Mouse (Mus musculus) gastrocnemius, postnatal 36 days (tissue): ENCODE measurements around the gene Tbc1d16. TPM values are rescaled to one million over a fixed set of nuclear protein-coding genes. Genes with fewer than 3 reads are reported as not detected.
"Not testable (repeated sequence)": the region's sequence is repeated elsewhere in the genome, so short reads cannot be mapped to it uniquely, and the experiment has no call there.

Experiments
- DNase-seq, 2 experiments: peaks; one replicate each; pipeline ENCODE4 v3.0.0; 2022
- intact Hi-C: fragments of 180-260 bp; cut with DNase I; formaldehyde crosslinking; loops from one replicate; pipeline ENCODE4 v1.15.1; 2025
- total RNA-seq, 2 experiments: library from RNA; stranded (reverse); gene quantifications; 2 replicates each; pipeline ENCODE4 v1.2.3; 2021

The Tbc1d16 gene
- total RNA-seq, 2 experiments from 2014 or later: 19.2 to 23.2 TPM

DNA sequence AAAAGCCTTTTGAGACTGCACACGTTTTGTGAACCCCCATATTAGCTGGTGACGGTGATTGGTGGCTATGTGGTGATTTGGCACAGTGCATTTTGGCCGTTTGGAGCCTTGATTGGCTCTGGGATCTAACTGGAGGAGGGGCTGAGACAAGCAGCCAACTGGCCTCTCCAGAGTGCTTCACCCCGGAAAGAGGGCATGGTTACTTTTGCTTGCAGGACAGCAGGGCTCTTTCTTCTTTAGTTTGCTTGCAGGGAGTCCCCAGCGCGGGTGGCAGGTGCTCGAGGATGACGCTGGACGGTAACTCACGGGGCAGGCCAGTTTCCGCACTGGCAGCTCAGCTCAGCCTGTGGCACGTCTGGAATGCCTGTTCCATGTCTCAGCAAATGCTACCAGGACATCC lies 101.2 kb downstream of the Tbc1d16 start:
- no peak for DNase-seq

DNA sequence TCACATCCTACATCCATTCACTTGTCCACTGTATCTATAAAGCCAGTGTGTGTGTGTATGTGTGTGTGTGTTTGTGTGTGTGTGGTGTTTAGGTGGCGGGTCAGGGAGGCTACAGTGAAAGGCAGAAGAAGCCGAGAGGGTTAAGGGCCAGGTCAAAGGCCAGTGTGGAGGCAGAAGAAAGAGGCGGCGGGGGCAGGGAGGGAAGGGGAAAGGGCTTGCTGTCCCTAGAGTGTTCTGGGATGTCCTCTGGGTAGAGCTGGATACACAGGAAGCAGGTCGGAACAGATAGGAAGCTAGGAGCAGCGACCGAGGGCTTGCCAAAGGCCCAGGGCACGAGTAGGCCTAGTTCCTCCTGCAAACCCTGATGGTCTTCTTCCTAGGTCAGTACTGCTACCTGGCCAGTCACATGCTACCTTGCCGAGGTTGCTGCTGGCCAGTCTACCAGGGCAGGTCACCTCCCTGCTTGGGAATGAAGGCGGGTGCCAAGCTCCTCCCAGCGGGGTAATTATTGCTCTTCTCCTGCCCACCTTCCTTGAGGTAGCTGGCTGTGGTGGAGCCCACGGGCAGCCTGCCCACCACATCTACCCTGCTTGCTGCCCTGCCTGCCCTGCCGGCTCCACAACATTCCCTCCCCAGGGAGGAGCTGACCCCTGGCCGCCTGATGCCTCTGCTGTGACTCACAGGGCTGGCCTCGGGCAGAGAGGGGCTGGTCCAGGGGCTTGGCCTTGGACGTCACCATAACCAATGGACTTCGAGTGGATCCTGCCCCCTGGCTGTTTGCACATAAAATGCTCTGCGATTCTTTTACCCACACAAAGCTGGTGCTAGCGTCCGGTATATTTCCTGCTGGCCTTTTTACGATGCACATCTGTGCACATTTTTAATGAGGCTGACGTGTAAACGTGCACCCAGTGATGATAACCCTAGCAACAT lies 102.1 kb downstream of the Tbc1d16 start:
- DNase-seq: peak; percentile 74 to 84
- intact Hi-C loops: loop anchor here (2.0 to 5.0 kb wide), 2 partner anchors 35 to 84 kb away; partner anchors contain the start of gene Cbx8

More for the DNA sequence above, 101.2 kb downstream of the Tbc1d16 start:
- intact Hi-C loops: loop anchor here (2.0 to 5.0 kb wide), 2 partner anchors 36 to 85 kb away; partner anchors contain the start of gene Cbx8

DNA sequence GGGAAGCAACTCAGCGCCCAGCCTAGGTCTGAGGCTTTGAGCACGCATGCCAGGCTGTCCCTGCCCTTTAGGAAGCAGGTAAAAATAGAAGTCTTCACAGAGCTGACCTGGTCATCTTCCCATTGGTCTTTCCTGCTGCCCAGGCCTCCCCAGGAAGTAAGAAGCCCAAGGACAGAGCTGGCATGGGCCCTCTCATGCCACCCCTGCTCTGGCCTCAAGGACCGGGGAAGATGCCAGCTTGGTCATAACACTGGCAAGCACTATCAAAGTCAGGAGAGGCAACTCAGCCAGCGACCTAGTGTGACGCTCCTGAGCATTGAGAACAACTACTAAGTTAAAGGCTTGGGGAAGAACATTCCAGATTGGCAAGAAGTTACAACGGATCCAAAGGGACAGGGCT lies 103.8 kb downstream of the Tbc1d16 start:
- intact Hi-C loops: no loop called here
- peak; percentile 32 to 63 for DNase-seq

DNA sequence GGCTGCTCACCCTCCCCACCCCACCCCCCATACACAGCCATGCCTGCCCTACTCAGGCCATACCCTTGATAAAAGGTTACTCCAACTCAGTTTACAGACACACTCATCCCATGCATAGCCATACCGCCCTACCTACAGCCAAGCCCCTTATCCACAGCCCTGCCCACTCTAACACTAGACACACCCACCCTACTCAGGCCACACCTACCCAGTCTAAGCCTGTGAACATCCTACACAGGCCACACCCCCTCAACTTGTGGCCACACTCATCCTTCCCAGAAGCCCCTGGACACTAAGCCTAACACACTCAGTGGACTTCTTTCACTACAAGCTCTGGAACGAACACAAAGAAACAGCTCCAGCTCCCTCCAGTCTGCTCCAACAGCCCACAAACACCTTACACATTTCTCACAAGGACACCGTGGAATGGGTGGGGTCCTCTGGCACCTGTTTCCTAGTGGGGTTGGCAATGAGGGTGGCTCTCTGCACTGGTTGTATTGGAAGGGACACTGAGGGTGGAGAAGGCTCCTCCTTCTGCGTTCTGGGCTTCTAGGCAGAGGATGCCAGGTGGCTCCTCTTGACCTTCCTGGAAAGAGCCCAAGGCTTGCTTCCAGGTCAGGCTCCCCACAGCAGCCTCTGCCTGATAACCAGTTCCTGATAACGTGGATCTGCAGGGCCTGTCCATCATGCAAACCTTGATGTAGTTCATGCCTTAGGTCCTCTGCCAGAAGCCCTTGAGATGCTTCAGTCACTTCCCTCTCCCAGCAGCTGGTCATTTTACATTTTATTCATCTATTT lies 104.6 kb downstream of the Tbc1d16 start:
- intact Hi-C loops: no loop called here
- DNase-seq: no peak

DNA sequence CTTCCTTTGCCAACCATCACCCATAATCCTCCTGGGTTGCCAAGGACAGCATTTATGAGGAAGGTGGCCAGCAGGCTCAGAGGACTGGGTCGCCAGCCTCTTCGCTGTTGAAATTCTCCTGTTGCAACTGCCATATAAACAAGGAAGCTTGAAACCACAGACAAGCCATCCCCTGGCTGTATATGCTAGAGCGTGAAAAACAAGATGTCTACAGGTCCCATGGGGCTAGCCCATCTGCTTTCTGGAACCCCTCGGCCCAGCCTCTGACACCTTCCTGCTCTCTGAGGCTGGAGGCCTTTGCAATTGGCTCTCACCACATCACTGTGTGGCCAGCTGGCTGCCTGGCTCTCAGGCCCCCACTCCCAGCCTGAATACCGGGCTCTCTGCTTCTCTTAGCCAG lies 105.9 kb downstream of the Tbc1d16 start:
- intact Hi-C loops: no loop called here
- no peak for DNase-seq

DNA sequence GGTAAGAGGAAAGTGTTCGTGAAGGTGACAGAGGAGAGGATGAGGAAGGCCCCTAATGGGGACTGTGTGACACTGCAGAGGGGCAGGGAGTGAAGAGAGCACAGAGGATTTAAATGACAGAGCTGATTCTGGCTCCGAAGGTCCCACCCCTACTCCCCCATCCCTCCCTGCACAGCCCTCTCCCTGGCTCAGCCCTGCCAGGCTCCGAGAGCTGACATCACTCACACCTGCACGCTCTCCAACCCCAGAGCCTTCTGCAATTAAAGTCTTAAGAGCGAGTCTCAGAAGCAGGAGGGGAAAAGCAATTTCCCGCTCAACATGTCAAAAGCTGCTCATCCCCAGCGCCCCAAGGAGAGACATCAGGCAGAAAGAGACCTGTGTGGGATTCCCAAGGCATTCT lies 109.4 kb downstream of the Tbc1d16 start:
- intact Hi-C loops: no loop called here
- DNase-seq: no peak

DNA sequence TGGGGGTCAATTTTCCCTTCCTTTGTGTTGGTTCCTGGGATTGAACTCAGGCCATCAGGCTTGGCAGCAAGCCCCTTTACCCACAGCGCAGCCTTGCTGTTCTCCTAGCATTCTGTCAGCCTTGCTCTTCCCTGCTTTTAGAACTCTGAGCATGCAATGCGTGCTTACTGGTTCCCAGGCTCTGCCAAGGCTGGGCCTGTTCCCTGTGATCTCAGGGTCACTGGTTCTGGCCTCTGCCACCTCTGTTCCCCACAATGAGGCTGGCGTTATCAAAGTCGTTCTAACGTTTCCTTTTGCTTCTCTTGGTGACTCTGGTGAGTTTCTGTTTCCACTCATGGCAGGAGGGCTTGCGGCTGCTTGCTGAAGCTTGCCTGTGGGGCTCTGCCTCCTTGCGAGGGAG lies 110.4 kb downstream of the Tbc1d16 start:
- intact Hi-C loops: no loop called here
- DNase-seq: no peak

DNA sequence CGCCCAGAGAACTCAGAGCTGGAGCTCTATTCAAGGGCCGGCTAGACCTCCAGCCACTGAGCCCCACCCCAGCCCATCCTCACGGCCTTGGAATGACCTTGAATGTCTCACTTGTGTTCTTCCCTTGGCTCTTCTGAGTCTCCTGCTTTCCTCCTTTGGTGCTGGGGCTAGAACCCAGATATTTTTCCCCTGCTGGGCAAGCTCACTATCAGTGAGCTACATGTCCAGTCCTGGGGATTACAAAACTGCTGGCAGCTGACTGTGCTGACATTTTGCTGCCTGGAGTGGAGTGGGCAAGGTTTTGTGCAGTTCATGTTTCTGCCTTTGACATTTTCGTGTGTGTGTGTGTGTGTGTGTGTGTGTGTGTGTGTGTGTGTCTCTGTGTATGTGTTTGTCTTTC lies 111.3 kb downstream of the Tbc1d16 start:
- no peak for DNase-seq
- intact Hi-C loops: no loop called here

DNA sequence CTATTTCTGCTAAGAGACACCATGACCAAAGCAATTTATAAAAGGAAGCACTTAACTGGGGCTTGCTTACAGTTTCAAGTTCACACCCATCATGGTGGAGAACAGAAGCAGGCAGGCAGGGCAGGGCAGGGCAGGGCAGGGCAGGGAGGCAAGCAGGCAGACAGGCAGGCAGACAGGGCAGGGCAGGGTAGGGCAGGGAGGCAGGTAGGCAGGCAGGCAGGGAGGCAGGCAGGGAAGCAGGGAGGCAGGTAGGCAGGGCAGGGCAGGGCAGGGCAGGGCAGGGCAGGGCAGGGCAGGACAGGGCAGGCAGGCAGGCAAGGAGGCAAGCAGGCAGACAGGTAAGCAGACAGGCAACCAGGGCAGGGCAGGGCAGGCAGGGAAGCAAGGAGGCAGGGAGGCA lies 115.6 kb downstream of the Tbc1d16 start:
- intact Hi-C loops: no loop called here
- no peak for DNase-seq

DNA sequence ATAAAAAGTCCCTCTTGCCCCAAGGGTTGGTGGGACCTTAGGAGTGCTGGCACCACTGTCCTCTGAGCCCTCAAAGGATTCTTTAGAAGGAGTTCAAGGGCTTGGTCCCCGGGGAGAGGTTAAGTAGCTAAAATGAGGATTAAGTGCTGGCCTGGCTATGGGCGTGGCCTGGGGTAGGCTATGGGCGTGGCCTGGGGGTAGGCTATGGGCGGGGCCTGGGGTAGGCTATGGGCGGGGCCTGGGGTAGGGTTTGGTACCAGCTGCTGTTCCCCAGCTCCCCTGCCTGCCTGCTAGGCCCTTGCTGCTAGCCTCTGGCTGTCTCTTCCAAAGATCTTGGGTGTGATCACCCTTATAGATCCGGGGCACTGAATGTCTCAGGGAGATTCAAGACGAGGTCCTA lies 117.0 kb downstream of the Tbc1d16 start:
- intact Hi-C loops: no loop called here
- DNase-seq: no peak

DNA sequence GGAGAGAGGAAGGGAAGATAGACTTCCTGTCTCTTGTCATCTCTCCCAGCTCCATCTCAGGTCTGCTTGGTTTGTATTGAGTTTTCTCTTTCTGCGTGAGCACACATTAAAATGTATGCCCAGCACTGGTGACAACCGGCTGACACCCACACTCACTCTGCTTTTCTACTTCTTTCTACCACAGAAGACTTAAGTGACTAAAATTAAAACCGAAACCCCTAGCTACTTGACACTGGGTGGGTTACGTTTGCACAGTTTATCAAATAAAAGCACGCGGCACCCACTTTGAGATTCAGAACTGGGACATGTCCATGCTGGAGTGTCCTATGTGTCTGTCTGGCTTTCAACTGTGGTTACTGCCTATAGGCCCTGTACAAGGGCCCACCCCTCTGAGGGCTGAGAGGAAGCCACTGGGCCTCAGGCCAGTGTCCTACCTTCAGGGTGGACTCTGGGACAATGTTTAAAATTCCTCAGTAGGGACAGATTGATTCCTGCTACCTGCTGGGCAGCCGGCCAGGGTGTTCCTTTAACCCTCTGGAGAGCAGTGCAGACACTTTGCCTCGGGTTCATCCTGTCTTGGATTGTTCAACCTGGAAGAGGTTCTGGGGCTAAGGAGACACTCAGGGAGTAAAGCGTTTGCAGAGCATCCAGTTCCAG lies 118.8 kb downstream of the Tbc1d16 start:
- intact Hi-C loops: no loop called here
- no peak for DNase-seq

DNA sequence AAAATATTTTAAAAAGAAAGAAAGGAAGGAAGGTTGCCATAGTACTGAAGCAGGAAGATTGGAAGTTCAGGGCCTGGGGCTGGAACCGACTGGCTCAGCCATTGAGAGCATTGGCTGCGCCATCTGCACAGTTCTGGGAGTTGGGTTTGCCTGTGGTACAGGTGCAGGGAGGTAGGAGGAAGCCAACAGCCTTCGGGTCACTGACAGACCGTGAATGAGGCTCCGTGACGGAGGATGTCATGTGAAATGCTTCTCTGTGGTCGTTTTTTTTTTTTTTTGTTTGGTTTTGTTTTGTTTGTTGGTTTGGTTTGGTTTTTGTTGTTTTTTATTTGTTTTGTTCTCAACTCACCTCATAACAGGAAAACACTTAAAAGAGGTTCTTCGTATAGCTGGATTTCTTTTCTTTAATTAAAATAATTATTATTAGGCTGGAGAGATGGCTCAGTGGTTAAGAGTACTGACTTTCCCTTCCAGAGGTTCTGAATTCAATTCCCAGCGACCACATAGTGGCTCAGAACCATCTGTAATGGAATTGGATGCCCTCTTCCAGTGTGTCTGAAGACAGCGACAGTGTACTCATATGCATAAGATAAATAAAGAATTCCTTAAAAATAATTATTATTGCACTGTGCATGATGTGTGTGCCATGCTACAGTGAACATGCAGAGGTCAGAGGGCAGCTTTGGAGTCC lies 119.6 kb downstream of the Tbc1d16 start:
- DNase-seq: no peak

DNA sequence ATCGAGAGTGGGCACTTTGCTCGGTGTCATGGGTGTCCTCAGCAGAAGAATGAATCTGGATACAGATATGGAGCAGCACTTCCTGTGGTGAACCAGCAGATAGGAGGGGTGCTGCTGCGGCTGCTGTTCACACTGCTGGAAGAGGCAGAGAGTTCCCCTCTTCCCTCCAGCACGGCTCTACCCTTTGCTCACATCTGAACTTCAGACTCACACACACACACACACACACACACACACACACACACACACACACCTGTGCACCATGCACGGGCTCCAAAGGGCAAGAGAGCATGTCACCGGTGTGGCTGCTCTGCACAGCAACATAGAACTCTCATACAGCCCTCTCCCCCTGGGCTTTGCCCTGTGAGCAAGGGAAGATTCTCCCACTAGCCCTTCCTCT lies 122.0 kb downstream of the Tbc1d16 start:
- intact Hi-C loops: no loop called here

More for the DNA sequence above, 119.6 kb downstream of the Tbc1d16 start:
- intact Hi-C loops: no loop called here

DNA sequence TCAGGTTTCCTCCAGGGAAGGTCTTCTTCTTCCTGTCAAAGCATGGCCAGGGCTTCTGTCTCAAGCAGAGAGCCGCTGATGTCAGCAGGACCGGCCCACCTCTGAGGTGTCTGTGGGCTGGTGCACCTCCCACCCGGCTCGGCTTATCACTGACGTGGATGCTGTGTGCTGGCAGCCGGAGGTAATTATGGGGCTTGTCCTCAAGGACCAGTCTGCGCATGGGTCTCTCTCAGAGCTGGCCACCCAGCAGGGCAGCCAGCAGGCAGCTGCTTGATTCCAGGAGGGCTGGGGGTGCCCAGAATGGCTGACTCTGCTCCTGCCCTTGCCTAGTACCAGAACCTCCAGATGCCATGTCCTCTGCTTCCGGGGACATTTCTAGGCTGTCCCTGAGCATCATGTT lies 122.6 kb downstream of the Tbc1d16 start:
- DNase-seq: no peak
- intact Hi-C loops: no loop called here

More for the DNA sequence above, 122.0 kb downstream of the Tbc1d16 start:
- no peak for DNase-seq

DNA sequence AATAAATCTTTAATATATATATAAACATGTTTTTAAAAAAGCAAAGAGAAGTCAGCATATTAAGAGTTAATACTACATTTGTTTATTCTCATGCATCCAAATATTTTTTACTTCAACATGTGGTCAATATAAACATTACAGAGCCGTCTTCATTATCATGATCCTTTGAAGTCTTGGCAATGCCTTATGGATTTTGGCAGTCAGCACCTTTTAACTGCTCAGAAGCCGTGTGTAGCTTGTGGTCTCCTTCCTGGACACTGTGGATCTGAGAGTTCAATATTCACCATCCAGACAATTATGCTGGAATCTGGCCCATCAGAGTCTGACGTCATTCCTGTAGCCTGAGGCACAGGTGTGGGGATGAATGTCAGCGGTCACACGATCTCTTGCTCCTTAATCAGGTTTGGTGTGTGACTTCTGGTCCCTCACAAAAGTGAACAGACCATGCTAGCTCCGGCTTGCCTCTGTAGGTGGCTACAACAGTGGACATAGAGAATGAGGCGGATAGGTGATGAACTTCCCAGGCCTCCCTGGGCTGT lies 123.2 kb downstream of the Tbc1d16 start:
- intact Hi-C loops: no loop called here
- no peak for DNase-seq

DNA sequence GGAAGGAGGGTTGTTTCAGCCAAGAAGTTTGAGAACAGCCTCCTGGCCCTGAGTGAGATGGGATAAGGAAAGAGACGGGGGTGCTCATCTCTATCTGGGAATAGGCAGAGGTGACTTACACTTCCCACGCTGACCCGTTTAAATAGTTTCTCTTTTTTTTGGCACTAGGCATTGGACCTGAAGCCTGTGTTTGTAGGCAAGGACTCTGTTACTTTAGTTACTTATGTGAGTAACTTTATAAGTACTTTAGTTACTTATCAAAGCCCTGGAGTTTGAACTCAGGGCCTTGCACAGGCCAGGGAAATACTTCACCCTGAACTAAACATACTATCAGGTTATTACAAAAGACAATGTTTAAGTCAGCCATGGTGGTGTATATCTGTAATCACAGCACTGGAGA lies 124.3 kb downstream of the Tbc1d16 start:
- DNase-seq: no peak
- intact Hi-C loops: no loop called here

DNA sequence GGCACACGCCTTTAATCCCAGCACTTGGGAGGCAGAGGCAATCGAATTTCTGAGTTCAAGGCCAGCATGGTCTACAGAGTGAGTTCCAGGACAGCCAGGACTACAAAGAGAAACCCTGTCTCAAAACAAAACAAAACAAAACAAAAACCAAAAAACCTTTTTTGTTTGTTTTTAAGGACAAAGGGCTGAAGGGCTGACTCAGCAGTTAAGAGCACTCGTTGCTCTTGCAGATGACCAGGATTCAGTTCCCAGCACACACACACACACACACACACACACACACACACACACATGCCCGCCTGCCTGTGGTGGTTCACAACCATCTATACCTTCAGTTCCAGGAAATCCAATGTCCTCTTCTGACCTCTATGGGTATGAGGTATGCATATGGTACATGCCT lies 127.9 kb downstream of the Tbc1d16 start:
- intact Hi-C loops, DNase-seq: not testable (repeated sequence)

DNA sequence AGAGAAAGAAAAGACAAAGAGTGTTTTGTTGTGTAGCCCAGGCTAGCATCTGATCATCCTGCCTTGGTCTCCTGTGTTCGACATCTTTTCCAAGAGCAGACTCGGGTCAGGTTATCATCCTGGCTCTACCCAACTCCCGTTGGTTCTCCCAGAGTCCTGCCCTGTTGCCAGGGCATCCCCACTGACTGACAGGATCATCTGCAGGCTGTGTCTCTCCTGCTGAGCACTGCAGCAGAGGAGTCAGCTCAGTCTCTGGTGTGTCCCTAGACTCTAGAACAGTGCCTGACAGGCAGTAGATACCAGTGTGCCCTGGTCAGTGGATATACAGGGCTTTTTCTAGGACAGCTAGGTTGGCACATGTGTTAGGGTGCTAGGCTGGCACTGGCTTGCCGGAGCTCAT lies 130.1 kb downstream of the Tbc1d16 start:
- intact Hi-C loops: no loop called here
- DNase-seq: no peak

DNA sequence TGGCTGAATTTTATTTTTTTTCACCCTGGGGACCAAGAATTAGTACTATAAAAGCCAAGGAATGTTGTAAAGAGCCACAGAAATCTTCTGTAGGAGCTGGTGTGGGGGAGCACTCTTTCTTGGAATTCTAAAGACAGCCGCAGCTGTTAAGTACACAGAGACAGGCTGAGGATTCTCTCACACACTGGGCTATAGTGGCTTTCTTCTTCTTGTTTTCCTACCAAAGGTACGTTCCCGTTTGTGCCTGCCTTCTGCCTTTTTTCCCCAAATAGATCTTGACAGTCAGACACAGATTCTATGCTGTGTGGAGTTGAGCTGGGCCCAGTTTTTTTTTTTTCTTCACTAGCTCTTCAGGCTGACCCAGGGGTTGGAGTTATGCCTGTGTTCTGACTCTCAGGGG lies 132.9 kb downstream of the Tbc1d16 start:
- DNase-seq: no peak

DNA sequence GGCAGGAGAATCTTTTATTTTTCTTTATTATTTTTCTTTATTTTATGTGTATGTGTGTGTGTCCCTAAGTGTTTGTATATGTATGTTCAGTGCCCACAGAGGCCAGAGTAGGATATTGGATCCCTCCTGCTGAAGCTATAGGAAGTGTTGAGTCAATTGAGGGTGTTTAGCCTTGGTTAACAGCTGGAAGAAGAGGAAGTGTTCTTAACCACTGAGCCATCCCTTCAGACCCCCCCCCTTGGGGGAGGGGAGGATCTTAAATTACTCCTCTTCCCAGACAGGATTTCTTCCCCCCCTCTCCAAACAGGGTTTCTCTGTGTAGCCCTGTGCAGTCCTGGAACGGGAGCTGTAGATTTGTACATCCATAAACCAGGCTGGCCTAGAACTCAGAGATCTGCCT lies 135.0 kb downstream of the Tbc1d16 start:
- intact Hi-C loops: no loop called here
- DNase-seq: no peak

More for the DNA sequence above, 132.9 kb downstream of the Tbc1d16 start:
- intact Hi-C loops: no loop called here
